Mouse (Mus musculus): ENCODE measurements around the gene Tmem178. TPM values are rescaled to one million over a fixed set of nuclear protein-coding genes. Genes with fewer than 3 reads are reported as not detected.

Gene Tmem178
- total and polyA plus RNA-seq, 3 experiments, result 0.28 TPM; not detected in 2

GRCm38 (mm10) chr17:81047930-81048564, 103.6 kb downstream of the Tmem178 start:
- peaks cover 0 to 5% of the 10 kb centered on the region in 2 experiments; a peak in 2 of 4 replicates for H3K4me1 ChIP-seq (ENCODE audit: control insufficient read depth in 1 of 2, insufficient read depth in 2 of 2, low read length in 2 of 2)
- H3K4me3 ChIP-seq (ENCODE audit: control insufficient read depth in 1 of 2, insufficient read depth in 1 of 2, low read depth in 2 of 2, low read length in 2 of 2), result no peak overlapping the region
- no peak for DNase-seq (ENCODE audit: low read depth, low spot score)
- no peaks in the 10 kb centered on the region for H3K27me3 ChIP-seq (ENCODE audit: control insufficient read depth in 1 of 2, insufficient read depth in 2 of 2, low read length in 2 of 2)
- no peak overlapping the region for H3K27ac ChIP-seq (ENCODE audit: control insufficient read depth, low read depth, low read length)
- TF ChIP-seq CHD1 (IDR thresholded peaks at IDR 0.05; ENCODE audit: low read depth, low read length), result no peak
- no peak for TF ChIP-seq POLR2AphosphoS2 (IDR thresholded peaks at IDR 0.05; ENCODE audit: low read length)
- no peak for TF ChIP-seq SMC3 (IDR thresholded peaks at IDR 0.05; ENCODE audit: low read depth, low read length)
- TF ChIP-seq MXI1 (IDR thresholded peaks at IDR 0.05; ENCODE audit: low read depth, low read length), result no peak
- TF ChIP-seq ZMIZ1 (IDR thresholded peaks at IDR 0.05; ENCODE audit: low read depth, low read length), result no peak
- no peak for TF ChIP-seq USF1 (IDR thresholded peaks at IDR 0.05; ENCODE audit: low read depth, low read length)
- H3K79me2 ChIP-seq (ENCODE audit: control insufficient read depth, insufficient read depth, low read length, poor library complexity), result no peaks in the 10 kb centered on the region
- H3K9ac ChIP-seq (ENCODE audit: control insufficient read depth, low read depth, low read length, poor library complexity, severe bottlenecking), result no peak overlapping the region
- peaks cover 5 to 11% of the 10 kb centered on the region in 2 experiments for H3K36me3 ChIP-seq (ENCODE audit: control insufficient read depth in 1 of 2, insufficient read depth in 2 of 2, low read length in 2 of 2)
- no peaks in the 10 kb centered on the region for H3K9me3 ChIP-seq (replicated peaks; ENCODE audit: insufficient read depth, low read length)

Other genes starting within 250 kb of the Tmem178 start
- 3.1 and 3.2 TPM in 2 replicates for gene Map4k3, start 216.1 kb upstream of the Tmem178 start, total RNA-seq (2012; rRNA removed)
- 1 to 10 TPM in 1 of 2 experiments, not detected in 1; 4.1 TPM for gene Map4k3, start 216.1 kb upstream of the Tmem178 start, polyA plus RNA-seq (2012; ENCODE audit: insufficient read depth in 1 of 2, insufficient read length in 2 of 2, low read depth in 1 of 2, low replicate concordance in 2 of 2, missing spikeins in 1 of 2)
- 15.5 and 15.8 TPM in 2 replicates for gene Thumpd2, start 120.5 kb downstream of the Tmem178 start, total RNA-seq (2012; rRNA removed)
- 10 to 100 TPM in 1 of 2 experiments, not detected in 1; 15.1 TPM for gene Thumpd2, start 120.5 kb downstream of the Tmem178 start, polyA plus RNA-seq (2012; ENCODE audit: insufficient read depth in 1 of 2, insufficient read length in 2 of 2, low read depth in 1 of 2, low replicate concordance in 2 of 2, missing spikeins in 1 of 2)

All from MEL (cell line).